Comparison of ENCODE assay signal across 9 mouse cellular contexts in the genomic region with DNA sequence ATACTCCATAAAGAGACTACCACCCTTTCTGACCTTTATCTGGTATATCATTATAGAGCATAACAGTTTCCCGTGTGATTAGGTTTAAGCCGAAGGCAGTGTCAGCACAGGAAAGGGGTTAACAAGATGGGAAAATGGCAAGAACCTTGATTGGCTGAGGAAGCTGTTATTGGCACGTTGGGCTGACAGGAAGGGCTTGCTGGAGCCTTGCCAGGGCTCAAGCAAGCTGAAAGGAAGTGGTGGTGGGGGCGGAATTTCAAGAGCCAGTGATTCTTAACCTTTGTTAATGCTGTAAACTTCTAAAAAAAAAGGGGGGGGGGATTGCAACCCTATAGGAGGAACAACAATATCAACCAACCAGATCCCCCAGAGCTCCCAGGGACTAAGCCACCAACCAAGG. TPM values are rescaled to one million over a fixed set of nuclear protein-coding genes. Genes with fewer than 3 reads are reported as not detected.
DNase-seq lines count a peak whose midpoint lies in the region; ATAC-seq and TF ChIP-seq lines count a peak whose summit lies in the region.
"Had no signal": no experiment of that assay in that cellular context is flagged by ENCODE, and none has a peak within 500 bp of the region (broad histone marks: within the 10 kb centered on the region; RNA-seq: fewer than 3 reads in every experiment).

No protein-coding gene starts in this region.

- WGBS in heart, adult 2 months, result 26% methylated on average over 4 of the region's 4 CpGs
- 34% methylated on average over 4 of the region's 4 CpGs for WGBS in heart, embryonic 11.5 days (ENCODE audit: insufficient replicate concordance)
- 3% methylated on average over 4 of the region's 4 CpGs for WGBS in spleen, adult 2 months

- peaks cover 3% of the 10 kb centered on the region for H3K4me1 ChIP-seq in heart, adult 2 months (ENCODE audit: control insufficient read depth, insufficient read depth, low read length)
- 0 out of 2 replicates have a peak, but pooled peaks cover 6% of the 10 kb centered on the region for H3K4me1 ChIP-seq in heart, embryonic 11.5 days (ENCODE audit: control insufficient read depth, insufficient read depth, low read length)
- H3K4me1 ChIP-seq in spleen, adult 2 months (ENCODE audit: control insufficient read depth, insufficient read depth, insufficient read length), result peaks cover 2% of the 10 kb centered on the region

- H3K27me3 ChIP-seq in heart, adult 2 months (ENCODE audit: control insufficient read depth, insufficient read depth, low read length), result no peaks in the 10 kb centered on the region
- H3K27me3 ChIP-seq in heart, embryonic 11.5 days (ENCODE audit: control insufficient read depth, insufficient read depth, low read length), result no peaks in the 10 kb centered on the region
- H3K27me3 ChIP-seq in spleen, adult 2 months (ENCODE audit: control insufficient read depth, insufficient read depth, low read length), result no peaks in the 10 kb centered on the region

- H3K9me3 ChIP-seq in heart, embryonic 11.5 days (replicated peaks; ENCODE audit: control insufficient read depth, low read length), result no peaks in the 10 kb centered on the region

- H3K4me3 ChIP-seq in heart, adult 2 months, result no peak overlapping the region
- no peak overlapping the region for H3K4me3 ChIP-seq in heart, embryonic 11.5 days (ENCODE audit: low read depth, low read length)
- H3K4me3 ChIP-seq in spleen, adult 2 months (ENCODE audit: extremely low read depth, insufficient read depth, insufficient read length), result no peak overlapping the region

- H3K27ac ChIP-seq in heart, adult 2 months, result no peak overlapping the region
- H3K27ac ChIP-seq in heart, embryonic 11.5 days (ENCODE audit: low read depth, low read length), result no peak overlapping the region
- peak overlapping the region; percentile 55; the same call in 1 of the 2 replicates for H3K27ac ChIP-seq in spleen, adult 2 months (ENCODE audit: insufficient read depth, low read length)
- H3K27ac ChIP-seq: stomach, postnatal 0 days had no signal

- TF ChIP-seq POLR2A in heart, adult 2 months (IDR thresholded peaks at IDR 0.05; ENCODE audit: insufficient read depth, low read depth, low read length), result no peak
- no peak for TF ChIP-seq POLR2A in spleen, adult 2 months (IDR thresholded peaks at IDR 0.05; ENCODE audit: low read depth, low read length)

- TF ChIP-seq CTCF in heart, adult 2 months (IDR thresholded peaks at IDR 0.05), result no peak
- no peak for TF ChIP-seq CTCF in spleen, adult 2 months (IDR thresholded peaks at IDR 0.05; ENCODE audit: extremely low read depth, insufficient read depth, insufficient read length, insufficient replicate concordance)

- ATAC-seq in heart, embryonic 11.5 days (replicated peaks; ENCODE audit: insufficient number of reproducible peaks, low FRiP score, low TSS enrichment), result no peak
- ATAC-seq in activated CD4-positive, CD25-positive, alpha-beta regulatory T cell, adult 4 months, result peak; percentile 82

- H3K4me2 ChIP-seq in heart, embryonic 11.5 days, result no peak overlapping the region

- intact Hi-C loops in heart, adult 2 months (cut with DNase I), result loop anchor here (2.0 kb wide), 1 partner anchor 27 kb away; no protein-coding TSS in a partner anchor

- no peak overlapping the region for H3K9ac ChIP-seq in heart, adult 2 months (ENCODE audit: low read depth, low read length)
- H3K9ac ChIP-seq in heart, embryonic 11.5 days (ENCODE audit: low read depth, low read length), result no peak overlapping the region

- H3K79me2 ChIP-seq in heart, adult 2 months (replicated peaks; ENCODE audit: control insufficient read depth, insufficient read depth, low read length), result no peaks in the 10 kb centered on the region

- no peaks in the 10 kb centered on the region for H3K36me3 ChIP-seq in heart, adult 2 months (ENCODE audit: control insufficient read depth, insufficient read depth, low read length)
- no peaks in the 10 kb centered on the region for H3K36me3 ChIP-seq in heart, embryonic 11.5 days (ENCODE audit: control insufficient read depth, insufficient read depth, low read length)
- no peaks in the 10 kb centered on the region for H3K36me3 ChIP-seq in spleen, adult 2 months (ENCODE audit: control insufficient read depth, insufficient read depth, low read length)

- peak; percentile 54 to 74 for DNase-seq in heart, adult 2 months
- peak; percentile 65 for DNase-seq in kidney, postnatal 14 days
- DNase-seq in spleen, adult 2 months (ENCODE audit: low read depth in 1 of 2, low spot score in 2 of 2), result peak; percentile 72 to 75
- DNase-seq in cerebellum, adult 8-10 months, result no peak
- DNase-seq in gastrocnemius, postnatal 4 days (ENCODE audit: low spot score in 2 of 2), result no peak
- DNase-seq in gastrocnemius, postnatal 25 days, result no peak

- no peak for TF ChIP-seq EP300 in heart, adult 2 months (IDR thresholded peaks at IDR 0.05; ENCODE audit: insufficient read depth, low read depth, low read length)

RNA-seq across cellular contexts. Expression of a gene that starts 6.4 kb away (rescaled TPM):
- 10 to 100 TPM; 33.5 to 35.8 TPM for total RNA-seq in heart, adult 2 months (2021)
- polyA plus RNA-seq in heart, adult 2 months (2012; rRNA removed), result 34.8 and 47.5 TPM in 2 replicates
- 33.5 and 35.9 TPM in 2 replicates for polyA plus RNA-seq in heart, embryonic 11.5 days (2014; fragmentation: Nextera tagmentation; extraction: Ambion mirVana)
- 100 to 1,000 TPM; 203 to 267 TPM for polyA plus RNA-seq in activated CD4-positive, CD25-positive, alpha-beta regulatory T cell, adult 4 months (2017; shearing (Covaris generic))
- 55.9 and 70.9 TPM in 2 replicates for polyA plus RNA-seq in spleen, adult 2 months (2012; rRNA removed)
- total RNA-seq in gastrocnemius, postnatal 4 days (2021), result 10 to 100 TPM; 80.1 to 83.1 TPM
- total RNA-seq in gastrocnemius, postnatal 25 days (2021), result 10 to 100 TPM; 16.8 to 18.8 TPM

RNA-seq across cellular contexts. Expression of a gene that starts 28.5 kb away (rescaled TPM):
- total RNA-seq in heart, adult 2 months (2021), result 1 to 10 TPM; 5.7 to 6.3 TPM
- polyA plus RNA-seq in heart, adult 2 months (2012; rRNA removed), result 3.0 and 4.0 TPM in 2 replicates
- 1.8 and 2.3 TPM in 2 replicates for polyA plus RNA-seq in heart, embryonic 11.5 days (2014; fragmentation: Nextera tagmentation; extraction: Ambion mirVana)
- 1 to 10 TPM; 3.0 to 3.3 TPM for polyA plus RNA-seq in activated CD4-positive, CD25-positive, alpha-beta regulatory T cell, adult 4 months (2017; shearing (Covaris generic))
- 4.3 and 6.5 TPM in 2 replicates for polyA plus RNA-seq in spleen, adult 2 months (2012; rRNA removed)
- 1 to 10 TPM; 5.5 TPM for total RNA-seq in gastrocnemius, postnatal 4 days (2021)
- total RNA-seq in gastrocnemius, postnatal 25 days (2021), result 1 to 10 TPM; 1.5 to 1.6 TPM

Comparison
In these comparisons a context has a peak if more than half of its experiments do, and no peak if none do; other contexts are left out.
1. DNase-seq: peak in heart, adult 2 months (2 of 2), kidney, postnatal 14 days (single experiment) and spleen, adult 2 months (2 of 2); none in cerebellum, adult 8-10 months (single experiment), gastrocnemius, postnatal 4 days (0 of 2) and gastrocnemius, postnatal 25 days (single experiment).